Mouse (Mus musculus): ENCODE data around the gene Crlf1.

- TF ChIP-seq CTCF (IDR thresholded peaks at IDR 0.05) (no peak), EP300 (IDR thresholded peaks at IDR 0.05) (no peak)
These were observed 23.6 kb upstream of the Crlf1 start for GRCm38 (mm10) chr8:70469295-70469916.

Data from lung, postnatal 0 days (tissue).